Mouse (Mus musculus): ENCODE measurements around the gene Alpi. TPM values are rescaled to one million over a fixed set of nuclear protein-coding genes. Genes with fewer than 3 reads are reported as not detected.
A peak's percentile ranks its signal among the peaks of the same experiment; 100 is the strongest.

Gene Alpi
- total and polyA plus RNA-seq, 2 experiments from 2014 or later: not detected

DNA sequence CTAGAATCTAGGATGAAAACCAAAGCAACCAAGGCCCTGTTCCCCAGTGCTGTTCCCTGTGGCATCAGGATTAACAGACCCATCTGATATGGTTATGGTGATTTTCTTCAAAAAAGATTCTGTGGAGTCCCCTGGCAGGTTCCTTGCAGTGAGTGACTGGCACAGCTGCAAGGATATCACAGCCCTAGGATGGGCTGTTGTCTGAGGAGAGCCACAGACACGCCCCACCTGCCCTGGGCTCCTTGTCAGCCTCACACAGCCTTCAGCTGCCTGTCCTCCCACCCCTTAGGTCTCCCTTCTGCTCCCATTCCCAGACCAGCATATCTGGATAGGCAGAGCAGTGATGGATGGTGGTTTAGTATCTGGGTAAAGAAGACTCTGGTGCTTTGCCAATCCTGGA, 50.7 kb downstream of the Alpi start:
- H3K27ac ChIP-seq: 0 out of 2 replicates have a peak overlapping the region, but pooled peaks have one; percentile 32
- DNase-seq (ENCODE audit: low spot score) (no peak), ATAC-seq (no peak)
- H3K9me3 ChIP-seq (ENCODE audit: low read length): no peaks in the 10 kb centered on the region
- 0 out of 2 replicates have a peak, but pooled peaks cover 4% of the 10 kb centered on the region for H3K36me3 ChIP-seq (ENCODE audit: insufficient read depth, low read length)
- no peaks in the 10 kb centered on the region for H3K27me3 ChIP-seq (ENCODE audit: insufficient read depth, low read length)
- H3K4me2 ChIP-seq (ENCODE audit: low read depth, low read length): no peak overlapping the region
- no peak overlapping the region for H3K9ac ChIP-seq (replicated peaks; ENCODE audit: low read length)
- TF ChIP-seq CTCF (IDR thresholded peaks at IDR 0.05; ENCODE audit: low read depth): no peak
- H3K4me3 ChIP-seq (ENCODE audit: low read length): no peak overlapping the region
- no peaks in the 10 kb centered on the region for H3K4me1 ChIP-seq (ENCODE audit: insufficient read depth, low read length)
- 62% methylated on average over 1 of the region's 1 CpGs for WGBS

DNA sequence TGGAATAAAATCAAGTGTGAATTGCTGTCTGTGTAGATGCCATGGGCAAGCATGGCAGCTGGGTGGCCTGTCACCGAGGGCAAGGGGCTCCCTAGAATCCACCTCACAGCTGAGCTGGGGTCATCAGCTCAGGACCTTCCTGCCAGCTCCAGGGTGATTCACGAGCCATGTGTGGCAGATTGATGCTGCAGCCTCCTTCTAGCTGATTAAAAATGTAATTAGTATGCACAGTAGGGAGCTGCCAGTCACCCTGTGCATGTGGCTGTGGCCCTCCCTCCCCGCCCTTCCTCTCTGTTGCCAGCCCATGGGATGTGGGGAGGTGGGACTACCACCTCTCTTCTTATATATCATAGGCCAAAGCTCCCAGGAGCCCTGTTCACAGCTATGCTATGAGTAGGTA, 51.3 kb downstream of the Alpi start:
- no peaks in the 10 kb centered on the region for H3K9me3 ChIP-seq (ENCODE audit: low read length)
- no peak overlapping the region for H3K9ac ChIP-seq (replicated peaks; ENCODE audit: low read length)
- H3K4me1 ChIP-seq (ENCODE audit: insufficient read depth, low read length): no peaks in the 10 kb centered on the region
- WGBS: 30% methylated on average over 3 of the region's 3 CpGs
- no peak overlapping the region for H3K4me2 ChIP-seq (ENCODE audit: low read depth, low read length)
- H3K27me3 ChIP-seq (ENCODE audit: insufficient read depth, low read length): no peaks in the 10 kb centered on the region
- no peak overlapping the region for H3K4me3 ChIP-seq (ENCODE audit: low read length)
- DNase-seq (ENCODE audit: low spot score) (peak; percentile 64), ATAC-seq (peak; percentile 72)
- H3K27ac ChIP-seq: 0 out of 2 replicates have a peak overlapping the region, but pooled peaks have one; percentile 32
- H3K36me3 ChIP-seq (ENCODE audit: insufficient read depth, low read length): 0 out of 2 replicates have a peak, but pooled peaks cover 4% of the 10 kb centered on the region
- no peak for TF ChIP-seq CTCF (IDR thresholded peaks at IDR 0.05; ENCODE audit: low read depth)

Other genes starting within 250 kb of the Alpi start
- not detected in 2 replicates for gene Alppl2, start 11.7 kb downstream of the Alpi start, total RNA-seq (2014; rRNA removed)
- not detected in 2 replicates for gene Alppl2, start 11.7 kb downstream of the Alpi start, polyA plus RNA-seq (2015; fragmentation: Nextera tagmentation; extraction: Ambion mirVana)
- not detected in 2 replicates for gene Akp3, start 23.4 kb upstream of the Alpi start, total RNA-seq (2014; rRNA removed)
- not detected in 2 replicates for gene Akp3, start 23.4 kb upstream of the Alpi start, polyA plus RNA-seq (2015; fragmentation: Nextera tagmentation; extraction: Ambion mirVana)
- 45.6 and 50.0 TPM in 2 replicates for gene Ecel1, start 54.9 kb upstream of the Alpi start, total RNA-seq (2014; rRNA removed)
- gene Ecel1, start 54.9 kb upstream of the Alpi start, polyA plus RNA-seq (2015; fragmentation: Nextera tagmentation; extraction: Ambion mirVana): 35.6 and 36.2 TPM in 2 replicates
- gene Prss56, start 81.7 kb upstream of the Alpi start, total RNA-seq (2014; rRNA removed): 0.29 and 0.31 TPM in 2 replicates
- gene Prss56, start 81.7 kb upstream of the Alpi start, polyA plus RNA-seq (2015; fragmentation: Nextera tagmentation; extraction: Ambion mirVana): 0.46 and 0.47 TPM in 2 replicates
- not detected in 2 replicates for gene Chrnd, start 89.0 kb upstream of the Alpi start, total RNA-seq (2014; rRNA removed)
- not detected in 2 replicates for gene Chrnd, start 89.0 kb upstream of the Alpi start, polyA plus RNA-seq (2015; fragmentation: Nextera tagmentation; extraction: Ambion mirVana)
- 0.22 TPM in 1 of 2 replicates, not detected in the other for gene Chrng, start 103.1 kb upstream of the Alpi start, total RNA-seq (2014; rRNA removed)
- gene Chrng, start 103.1 kb upstream of the Alpi start, polyA plus RNA-seq (2015; fragmentation: Nextera tagmentation; extraction: Ambion mirVana): 0.06 TPM in 1 of 2 replicates, not detected in the other
- gene Eif4e2, start 112.3 kb upstream of the Alpi start, total RNA-seq (2014; rRNA removed): 60.4 and 68.1 TPM in 2 replicates
- 99.7 and 103 TPM in 2 replicates for gene Eif4e2, start 112.3 kb upstream of the Alpi start, polyA plus RNA-seq (2015; fragmentation: Nextera tagmentation; extraction: Ambion mirVana)
- gene Efhd1, start 162.8 kb upstream of the Alpi start, total RNA-seq (2014; rRNA removed): 12.4 and 13.0 TPM in 2 replicates
- 6.4 and 7.8 TPM in 2 replicates for gene Efhd1, start 162.8 kb upstream of the Alpi start, polyA plus RNA-seq (2015; fragmentation: Nextera tagmentation; extraction: Ambion mirVana)
- 56.8 and 58.1 TPM in 2 replicates for gene Gigyf2, start 225.4 kb upstream of the Alpi start, total RNA-seq (2014; rRNA removed)
- gene Gigyf2, start 225.4 kb upstream of the Alpi start, polyA plus RNA-seq (2015; fragmentation: Nextera tagmentation; extraction: Ambion mirVana): 51.3 and 51.9 TPM in 2 replicates

All from hindbrain, postnatal 0 days (tissue).